Mouse (Mus musculus) embryo, embryonic 11 days (tissue): Measurements from ENCODE around the gene Eci2.
"Not testable (repeated sequence)": the region's sequence is repeated elsewhere in the genome, so short reads cannot be mapped to it uniquely, and the experiment has no call there.

Source experiments
- DNase-seq: peaks from one replicate; pipeline ENCODE4 v3.0.0-alpha.2; 2015

The Eci2 gene

DNA sequence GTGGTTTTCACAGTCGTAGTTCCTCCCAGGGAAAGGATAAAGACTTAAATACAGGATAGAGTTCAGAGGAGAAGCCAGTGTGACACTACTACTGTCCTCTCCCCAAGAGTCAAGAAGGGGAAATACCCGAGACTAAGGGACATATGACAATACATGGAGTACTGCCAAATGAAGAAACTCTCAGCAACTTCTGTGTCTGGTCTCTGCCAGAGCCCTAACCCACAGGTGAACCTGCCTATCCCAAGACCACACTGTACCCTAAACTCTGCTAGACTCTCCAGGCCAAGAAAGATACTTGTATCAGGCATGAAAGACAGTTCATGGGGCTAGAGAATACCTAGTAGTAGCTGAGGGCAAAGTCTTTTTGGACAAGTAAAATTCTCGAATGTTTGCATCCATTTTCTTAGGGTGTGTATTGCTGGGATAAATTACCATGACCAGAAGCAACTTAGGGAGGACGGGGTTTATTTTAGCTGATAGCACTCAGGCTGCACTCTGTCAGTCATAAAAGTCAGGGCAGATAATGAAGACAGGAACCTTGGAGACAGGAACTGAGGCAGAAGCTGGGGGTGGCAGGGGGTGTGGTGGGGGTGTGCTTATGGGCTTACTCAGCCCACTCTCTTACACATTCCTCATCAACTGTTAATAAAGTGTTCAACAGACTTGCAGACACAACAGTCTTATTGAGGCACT is 35.2 kb downstream of the Eci2 start:
- DNase-seq = no peak

DNA sequence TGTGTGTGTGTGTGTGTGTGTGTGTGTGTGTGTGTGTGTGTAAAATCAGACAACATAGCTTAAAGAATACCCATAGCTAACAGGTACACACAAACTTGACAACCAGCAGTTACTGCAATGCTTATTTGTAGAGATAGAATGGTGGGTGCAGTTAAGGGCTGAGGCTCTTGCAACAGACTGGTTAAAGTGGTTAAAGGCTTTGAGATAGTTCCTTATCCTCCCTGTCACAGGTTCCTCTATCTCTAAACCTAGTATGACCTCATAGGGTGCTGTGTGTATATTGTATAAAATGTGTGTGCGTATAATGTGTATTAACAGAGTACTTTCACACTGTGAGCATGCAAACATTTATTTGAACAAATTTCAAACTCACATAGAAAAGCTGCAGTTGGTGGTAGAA is 43.4 kb downstream of the Eci2 start:
- DNase-seq = not testable (repeated sequence)

DNA sequence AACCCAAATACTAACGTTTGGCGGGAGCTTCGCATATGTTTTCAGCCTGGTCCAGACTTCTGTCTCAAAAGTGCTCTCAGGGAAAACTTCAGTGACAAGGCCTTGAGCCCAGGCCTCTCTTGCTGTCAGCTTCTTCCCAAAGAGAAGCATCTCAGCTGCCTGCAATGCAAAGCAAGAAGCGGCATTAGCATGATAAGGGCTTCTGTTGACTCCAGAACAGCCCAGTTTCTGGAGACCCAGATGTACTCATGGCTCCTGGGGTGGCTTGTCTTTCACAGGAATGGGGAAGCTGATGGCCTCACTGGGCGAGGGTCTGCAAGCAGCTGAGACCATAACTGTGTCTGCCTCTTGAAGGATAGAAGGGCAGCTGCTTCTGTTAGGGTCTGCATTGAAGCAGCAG is 48.3 kb downstream of the Eci2 start:
- not testable (repeated sequence) for DNase-seq

DNA sequence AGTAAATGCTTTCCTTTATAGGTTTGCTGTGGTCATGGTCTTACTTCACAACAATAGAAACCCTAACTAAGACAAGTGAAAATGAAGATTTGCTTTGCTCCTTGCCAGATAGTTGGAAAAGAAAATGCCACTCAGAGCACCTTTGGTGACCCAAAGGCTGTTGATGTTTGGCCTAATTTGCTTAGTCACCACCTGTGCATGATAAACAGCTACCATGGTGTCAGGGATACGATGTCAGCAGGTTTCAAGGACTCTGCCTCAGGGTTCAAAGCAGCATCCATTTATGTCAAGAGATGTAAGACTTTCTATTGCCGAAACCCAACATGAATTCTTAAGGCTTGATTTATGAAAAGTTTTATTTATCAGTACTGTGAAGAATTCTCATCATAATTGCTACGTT is 49.5 kb downstream of the Eci2 start:
- DNase-seq = no peak

DNA sequence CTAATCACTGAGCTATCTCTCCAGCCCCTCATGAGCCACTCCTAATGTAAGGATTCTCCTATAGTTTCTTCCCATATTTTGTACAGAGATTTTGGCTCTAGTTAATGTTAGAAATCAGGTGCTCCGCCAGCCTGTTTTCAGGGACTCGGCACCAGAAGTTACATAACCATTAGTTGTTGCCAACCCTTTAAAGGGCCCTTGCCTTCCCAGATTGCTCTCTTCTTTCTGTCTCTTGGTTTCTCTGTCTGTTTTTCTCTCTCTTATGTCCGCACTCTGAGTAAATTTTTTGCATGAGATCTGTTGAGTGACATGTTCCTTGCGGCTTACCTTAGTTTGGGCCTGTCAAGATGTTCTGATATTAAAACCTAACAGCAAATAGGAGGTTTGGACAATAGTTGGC is 50.8 kb downstream of the Eci2 start:
- DNase-seq = no peak

DNA sequence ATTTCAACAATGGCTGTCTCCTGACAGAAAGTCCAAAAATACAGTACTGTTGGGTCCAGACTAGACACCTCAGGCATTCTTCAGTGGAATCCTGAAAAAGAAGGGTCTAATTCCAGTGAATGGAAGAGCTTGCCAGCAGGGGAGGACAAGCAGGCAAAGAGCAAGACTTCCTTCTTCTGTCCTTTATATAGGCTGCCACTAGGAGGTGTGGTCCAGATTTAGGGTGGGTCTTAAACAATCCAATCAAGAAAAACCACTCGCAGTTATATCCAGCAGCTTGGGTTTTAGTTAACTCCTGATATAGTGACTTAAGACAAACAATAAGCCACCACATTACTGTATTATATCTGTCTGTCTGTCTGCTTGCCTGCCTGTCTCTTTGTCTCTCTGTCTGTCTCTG is 53.1 kb downstream of the Eci2 start:
- DNase-seq = peak; percentile 21

DNA sequence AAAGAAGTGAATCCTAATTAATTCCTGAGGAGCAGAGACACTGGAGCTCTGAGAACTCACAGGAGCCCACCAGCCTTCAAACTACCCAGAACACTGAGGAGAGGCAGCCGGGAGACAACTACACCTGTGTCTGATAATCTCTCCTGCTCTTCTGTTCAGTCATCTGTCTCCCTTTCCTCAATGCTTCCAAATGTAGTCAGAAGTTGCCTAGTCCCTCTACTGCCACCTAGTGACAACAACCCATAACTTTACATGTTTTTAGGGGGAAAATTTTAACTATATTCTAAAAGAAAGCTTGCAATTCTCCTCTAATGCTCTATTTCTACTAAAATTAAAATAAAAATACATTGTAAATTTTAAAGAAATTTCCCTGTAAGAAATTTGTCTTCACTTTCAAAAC is 53.7 kb downstream of the Eci2 start:
- peak; percentile 51 for DNase-seq

DNA sequence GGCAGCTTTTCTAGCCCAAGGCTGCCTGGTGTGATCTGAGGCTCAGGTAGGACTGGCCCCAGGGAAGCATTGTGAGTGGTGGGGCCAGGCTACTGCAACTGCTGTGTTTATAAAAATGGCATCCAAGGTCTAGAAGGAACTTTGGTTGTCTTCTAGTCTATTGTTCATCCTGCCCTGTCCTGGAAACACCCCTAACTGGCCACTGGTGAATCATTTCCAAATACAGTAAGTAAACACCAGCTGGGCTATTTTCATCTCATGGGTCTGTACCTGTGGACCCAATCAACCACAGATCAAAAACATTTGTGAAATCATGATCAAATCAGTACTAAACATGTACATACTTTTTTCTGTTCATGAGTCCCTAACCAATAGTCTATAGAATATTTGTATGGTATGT is 54.4 kb downstream of the Eci2 start:
- DNase-seq = not testable (repeated sequence)

DNA sequence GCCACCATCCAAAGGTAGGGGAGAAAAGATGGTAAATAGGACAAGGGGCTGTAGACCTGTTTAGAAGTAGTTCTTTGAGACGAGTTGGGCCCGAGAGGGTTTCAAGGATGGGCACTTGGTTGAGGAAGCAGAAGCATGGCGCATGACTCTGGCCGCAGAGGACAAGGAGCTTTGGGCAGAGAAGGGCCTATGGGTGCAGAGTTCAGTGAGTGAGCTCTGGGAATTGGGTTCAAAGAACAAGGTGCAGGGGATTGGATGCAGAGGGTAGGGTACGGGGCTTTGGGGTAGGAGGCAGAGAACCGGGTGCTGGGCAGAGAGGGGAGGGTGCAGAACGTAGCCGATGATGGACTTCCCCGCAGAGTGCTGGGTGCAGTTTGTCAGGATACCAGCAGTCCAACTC is 61.2 kb downstream of the Eci2 start:
- not testable (repeated sequence) for DNase-seq

DNA sequence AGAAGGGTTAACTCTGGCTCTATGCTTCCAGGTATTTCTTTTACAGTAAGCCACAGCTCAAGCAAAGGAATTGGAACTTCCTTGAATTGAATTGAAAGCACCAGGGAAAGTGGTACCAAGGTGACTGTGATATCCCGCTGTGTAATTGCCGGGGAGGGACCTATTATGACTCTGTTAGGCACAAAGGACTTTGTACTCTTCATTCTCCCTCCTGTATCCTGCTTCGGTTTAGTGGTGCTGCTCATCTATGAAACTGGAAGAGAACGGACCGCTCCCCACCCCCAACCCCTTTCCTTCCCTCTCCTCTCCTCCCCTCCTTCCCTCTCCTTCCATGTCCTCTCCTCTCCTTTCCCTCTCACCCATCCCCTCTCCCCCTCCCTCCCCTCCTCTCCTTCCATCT is 62.0 kb downstream of the Eci2 start:
- peak; percentile 7 for DNase-seq

DNA sequence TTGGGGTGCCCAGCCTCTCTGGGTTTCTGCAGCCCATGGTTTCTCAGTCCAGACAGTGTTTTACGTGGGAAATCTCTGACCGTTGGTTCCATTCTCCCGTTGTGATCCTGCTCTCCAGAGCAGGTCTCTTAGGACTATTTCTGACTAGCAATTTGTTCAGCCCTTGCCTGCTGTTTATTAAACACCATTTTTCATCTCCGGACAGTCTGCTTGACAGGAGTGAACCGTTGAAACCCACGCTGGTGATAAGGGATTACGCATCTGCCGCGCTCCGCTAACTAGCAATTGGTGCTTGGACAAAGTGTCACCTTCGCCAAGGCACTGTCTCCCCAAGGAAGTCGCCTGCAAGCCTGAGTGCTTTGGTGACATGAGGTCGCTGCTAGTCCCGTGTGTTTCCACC is 62.5 kb downstream of the Eci2 start:
- DNase-seq = peak; percentile 13

DNA sequence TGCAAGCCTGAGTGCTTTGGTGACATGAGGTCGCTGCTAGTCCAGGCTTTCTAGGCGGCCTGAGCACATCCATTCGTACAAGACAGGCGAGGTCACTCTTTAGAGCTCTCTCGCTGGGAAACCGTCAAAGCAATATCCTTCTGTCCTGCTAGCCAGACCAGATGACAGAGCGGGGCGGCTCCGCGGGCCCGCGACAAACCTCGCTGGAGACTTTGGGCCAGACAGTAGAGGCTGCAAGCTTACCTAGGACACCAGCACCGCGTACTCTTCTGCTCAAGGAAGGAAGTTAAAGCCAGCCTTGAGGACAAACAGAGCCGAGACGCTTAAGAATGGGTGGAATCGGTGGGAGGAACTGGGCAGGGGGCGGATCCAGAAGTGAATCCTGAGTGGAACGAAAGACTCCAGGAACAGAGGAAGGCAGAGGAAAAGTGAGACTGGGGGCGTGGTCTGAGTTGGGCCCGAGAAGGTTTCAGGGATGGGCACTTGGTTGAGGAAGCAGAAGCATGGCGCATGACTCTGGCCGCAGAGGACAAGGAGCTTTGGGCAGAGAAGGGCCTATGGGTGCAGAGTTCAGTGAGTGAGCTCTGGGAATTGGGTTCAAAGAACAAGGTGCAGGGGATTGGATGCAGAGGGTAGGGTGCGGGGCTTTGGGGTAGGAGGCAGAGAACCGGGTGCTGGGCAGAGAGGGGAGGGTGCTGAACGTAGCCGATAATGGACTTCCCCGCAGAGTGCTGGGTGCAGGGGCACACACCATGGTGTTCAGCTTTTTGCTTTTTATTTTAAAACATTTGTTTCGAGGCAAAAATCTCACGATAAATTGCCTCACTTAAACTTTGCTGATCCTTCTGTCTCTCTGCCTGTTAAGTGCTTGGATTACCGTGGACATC is 63.1 kb downstream of the Eci2 start, which contains the start of gene Eci3:
TSS of gene Eci3 (minus strand) at position 300 of the 887 bp plus-strand sequence.
- peak; percentile 67 for DNase-seq

DNA sequence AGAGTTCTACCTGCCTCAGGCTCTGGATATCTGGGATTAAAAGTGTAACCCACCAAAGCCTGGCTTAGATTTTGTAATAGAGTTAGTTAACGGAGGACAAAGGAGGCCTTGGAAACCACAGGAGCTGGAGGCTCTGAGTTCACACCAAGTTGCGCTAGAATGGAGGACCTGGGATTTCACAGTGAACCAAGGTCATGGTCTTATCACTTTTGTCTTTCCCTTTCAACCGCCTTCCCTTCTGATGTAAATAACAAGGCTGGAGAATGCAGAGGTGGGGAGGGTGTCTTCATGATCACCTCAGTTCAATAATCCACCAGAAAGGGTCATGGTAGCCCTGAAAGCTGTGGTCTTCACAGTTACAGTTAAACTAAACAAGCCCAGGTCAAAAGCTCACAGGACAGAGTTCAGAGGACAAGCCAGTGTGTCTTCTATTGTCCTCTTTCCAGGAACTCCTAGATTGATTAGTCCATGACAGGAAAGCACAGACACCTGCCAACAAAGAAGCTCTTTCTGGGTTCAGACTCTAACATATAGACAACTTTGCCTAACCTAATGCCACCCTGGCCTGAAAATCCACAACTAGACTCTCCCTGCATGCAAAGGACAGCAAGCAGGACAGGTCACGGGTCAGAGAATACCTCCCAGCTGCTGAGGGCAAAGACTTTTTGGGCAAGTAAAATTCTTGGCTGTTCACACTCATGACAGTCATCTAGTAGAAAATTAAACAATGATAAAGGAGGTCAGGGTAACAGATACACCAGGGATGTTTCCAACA is 65.7 kb downstream of the Eci2 start:
- DNase-seq = no peak

DNA sequence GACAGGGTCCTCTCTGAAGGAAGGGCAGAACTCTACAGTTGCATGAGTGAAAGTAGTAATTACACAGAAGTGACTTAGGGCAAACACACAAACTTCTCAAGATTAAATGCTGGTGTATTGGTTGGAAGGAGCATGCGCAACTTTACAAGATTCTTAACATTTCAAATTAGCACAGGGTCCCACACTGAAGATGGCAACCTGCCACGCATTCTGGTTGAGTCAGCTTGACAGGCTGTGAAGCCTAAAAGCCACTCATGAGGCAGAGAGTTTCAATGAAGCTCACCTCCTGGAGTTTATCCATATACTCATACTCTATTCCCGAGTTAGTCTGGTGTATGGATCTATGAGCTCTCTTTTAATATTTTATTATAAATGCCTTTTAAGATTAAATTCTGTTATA is 68.7 kb downstream of the Eci2 start:
- DNase-seq = not testable (repeated sequence)

DNA sequence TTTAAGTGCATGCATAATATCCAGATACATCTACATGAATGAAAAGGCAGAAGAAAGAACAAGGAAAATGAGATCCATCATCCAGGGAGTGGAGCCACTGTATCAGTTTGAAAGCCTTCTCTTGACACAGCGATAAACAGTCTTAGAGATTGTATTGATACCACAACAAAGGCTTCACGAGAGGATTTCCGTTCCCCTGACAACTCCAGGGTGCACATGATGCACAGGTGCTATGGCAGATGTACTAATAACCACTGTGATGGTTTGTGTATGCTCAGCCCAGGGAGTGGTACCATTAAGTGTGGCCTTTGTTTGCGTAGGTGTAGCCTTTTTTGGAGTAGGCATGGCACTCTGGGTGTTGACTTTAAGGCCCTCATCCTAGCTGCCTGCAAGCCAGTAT is 70.0 kb downstream of the Eci2 start:
- no peak for DNase-seq

DNA sequence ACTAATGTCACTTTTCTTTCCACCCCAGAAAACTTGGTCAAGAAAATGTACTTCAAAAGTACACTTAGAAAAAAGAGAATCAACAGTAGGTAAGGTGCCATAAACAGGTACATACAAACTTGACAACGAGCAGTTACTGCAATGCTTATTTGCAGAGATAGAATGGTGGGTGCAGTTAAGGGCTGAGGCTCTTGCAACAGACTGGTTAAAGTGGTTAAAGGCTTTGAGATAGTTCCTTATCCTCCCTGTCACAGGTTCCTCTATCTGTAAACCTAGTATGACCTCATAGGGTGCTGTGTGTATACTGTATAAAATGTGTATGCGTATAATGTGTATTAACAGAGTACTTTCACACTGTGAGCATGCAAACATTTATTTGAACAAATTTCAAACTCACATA is 75.5 kb downstream of the Eci2 start:
- not testable (repeated sequence) for DNase-seq

DNA sequence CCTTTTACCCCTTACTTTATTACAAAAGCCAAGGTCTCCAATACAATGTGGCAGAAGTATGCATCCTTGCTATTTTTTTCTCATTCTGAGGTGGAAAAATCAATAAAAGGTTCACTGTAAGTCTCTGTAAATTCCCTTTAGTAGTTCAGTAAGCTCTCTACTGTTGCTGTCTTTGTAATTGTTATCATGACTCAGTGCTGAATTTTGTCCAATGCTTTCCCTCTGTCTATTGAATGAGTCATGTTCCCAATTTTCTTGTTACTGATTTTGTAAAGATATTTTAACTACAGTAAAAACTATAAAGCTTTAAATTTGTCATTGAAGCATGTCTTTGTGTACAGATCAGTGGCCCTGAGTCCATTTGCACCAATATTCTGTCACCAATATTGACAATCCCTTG is 84.5 kb downstream of the Eci2 start:
- no peak for DNase-seq

DNA sequence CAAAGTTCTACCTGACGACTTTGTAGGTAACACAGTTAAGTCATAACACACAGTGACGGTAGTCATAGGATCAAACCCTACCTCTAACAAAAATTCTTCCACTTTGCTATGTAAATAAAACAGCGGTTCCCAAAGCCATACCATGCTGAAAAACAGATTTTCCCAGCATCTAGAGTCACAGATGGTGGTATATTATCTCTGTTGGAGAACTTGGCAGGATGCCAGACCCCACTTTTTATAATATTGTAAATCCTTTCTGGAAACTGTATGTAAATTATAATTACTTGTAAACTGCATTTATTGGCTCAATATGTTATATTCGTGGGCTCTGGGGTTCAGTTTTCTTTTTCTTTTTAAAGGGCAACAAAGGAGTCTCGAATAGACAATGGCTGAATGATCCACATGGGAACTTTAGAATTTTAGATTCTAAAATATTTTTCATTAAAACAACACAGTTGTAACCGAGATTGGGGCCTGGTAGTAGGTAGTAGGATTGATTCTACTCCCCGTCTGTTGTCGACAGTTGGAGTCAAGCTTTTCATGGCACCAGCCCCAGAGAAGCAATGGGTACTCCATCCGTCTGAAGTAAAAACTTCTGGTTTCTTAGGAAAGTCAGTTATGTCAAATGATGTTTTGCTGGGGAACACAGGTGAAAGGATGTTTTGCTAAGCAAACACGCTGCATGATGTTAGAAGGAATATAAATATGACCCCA is 91.8 kb downstream of the Eci2 start:
- no peak for DNase-seq
